8 mouse cellular contexts compared by ENCODE assay signal in the genomic region with DNA sequence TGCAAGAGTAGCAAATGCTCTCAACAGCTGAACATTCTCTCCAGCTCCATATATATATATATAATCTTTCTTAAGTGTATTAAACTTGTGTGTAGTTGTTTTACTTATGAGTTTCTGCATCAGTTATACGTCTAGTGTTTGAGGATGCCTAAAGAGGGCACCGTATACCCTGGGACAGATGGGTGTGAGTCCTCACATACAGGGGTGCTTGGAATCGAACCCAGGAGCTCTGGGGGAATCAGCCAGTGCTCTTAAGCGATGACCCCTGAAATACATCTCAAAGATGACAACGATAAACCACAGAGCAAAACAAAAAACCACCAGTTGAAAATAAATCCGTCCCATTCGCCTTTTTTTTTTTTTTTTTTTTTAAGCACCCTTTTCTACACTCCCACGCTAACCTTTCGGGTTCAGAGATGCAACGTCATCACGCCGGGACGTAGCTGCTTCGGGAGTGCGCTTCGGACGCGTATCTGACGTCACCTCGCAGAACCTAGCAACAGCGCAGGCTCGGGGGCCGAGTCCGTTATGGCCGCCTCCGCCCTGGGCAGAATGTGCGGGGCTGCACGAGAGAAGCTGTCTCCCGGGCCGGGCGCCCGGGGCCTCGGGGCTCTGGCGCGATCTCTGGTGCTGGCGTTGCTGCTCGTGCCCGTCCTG. TPM values are rescaled to one million over a fixed set of nuclear protein-coding genes. Genes with fewer than 3 reads are reported as not detected.
DNase-seq lines count a peak whose midpoint lies in the region; ATAC-seq and TF ChIP-seq lines count a peak whose summit lies in the region.

A gene (plus strand): TSS at position 489 of the 657 bp plus-strand sequence.

- peaks cover 37% of the 10 kb centered on the region for H3K4me1 ChIP-seq in G1E (ENCODE audit: insufficient read depth, low read depth, low read length)
- no peaks in the 10 kb centered on the region for H3K4me1 ChIP-seq in forebrain, postnatal 0 days (ENCODE audit: insufficient read depth)
- peaks cover 3% of the 10 kb centered on the region; the same call in 1 of the 2 replicates for H3K4me1 ChIP-seq in lung, embryonic 15.5 days

- peaks cover 42% of the 10 kb centered on the region for H3K36me3 ChIP-seq in G1E (replicated peaks)
- no peaks in the 10 kb centered on the region for H3K36me3 ChIP-seq in forebrain, postnatal 0 days (ENCODE audit: insufficient read depth)
- peaks cover 4% of the 10 kb centered on the region; the same call in 1 of the 2 replicates for H3K36me3 ChIP-seq in lung, embryonic 15.5 days

- peak within 1 kb of the TSS; percentile 69 for H3K4me2 ChIP-seq in forebrain, postnatal 0 days (ENCODE audit: low read depth)
- H3K4me2 ChIP-seq in lung, embryonic 15.5 days, result peak within 1 kb of the TSS; percentile 57

- H3K9ac ChIP-seq in forebrain, postnatal 0 days, result peak within 1 kb of the TSS; percentile 95
- peak within 1 kb of the TSS; percentile 94 for H3K9ac ChIP-seq in lung, embryonic 15.5 days

- no peaks in the 10 kb centered on the region for H3K27me3 ChIP-seq in G1E (ENCODE audit: insufficient read depth, low read length)
- no peaks in the 10 kb centered on the region for H3K27me3 ChIP-seq in forebrain, postnatal 0 days (ENCODE audit: insufficient read depth, low read length)
- no peaks in the 10 kb centered on the region for H3K27me3 ChIP-seq in lung, embryonic 15.5 days

- TF ChIP-seq CTCF in G1E (IDR thresholded peaks at IDR 0.05; ENCODE audit: low read depth, low read length), result no peak
- TF ChIP-seq CTCF in forebrain, postnatal 0 days (IDR thresholded peaks at IDR 0.05; ENCODE audit: low read depth), result no peak

- ATAC-seq in G1E (ENCODE audit: extremely low read depth, insufficient number of reproducible peaks, low FRiP score, poor library complexity, severe bottlenecking), result peak; percentile 89
- ATAC-seq in forebrain, postnatal 0 days, result peak; percentile 97
- peak; percentile 96 for ATAC-seq in lung, embryonic 15.5 days (ENCODE audit: borderline replicate concordance, extremely low read depth, low FRiP score, low TSS enrichment)

- peak; percentile 96 for DNase-seq in G1E (ENCODE audit: low spot score)
- DNase-seq in cerebellum, adult 18-20 months, result peak; percentile 94 to 96
- peak; percentile 97 for DNase-seq in forebrain, postnatal 0 days
- DNase-seq in heart, postnatal 4 days, result peak; percentile 91
- DNase-seq in layer of hippocampus, adult 8-10 months (ENCODE audit: low spot score in 2 of 2), result peak; percentile 92 to 93
- DNase-seq in ovary, adult 18-20 months (ENCODE audit: low spot score), result peak; percentile 87
- peak; percentile 95 for DNase-seq in thymus, postnatal 0 days (ENCODE audit: low spot score)

- H3K27ac ChIP-seq in forebrain, postnatal 0 days (ENCODE audit: low read depth, low read length), result peak within 1 kb of the TSS; percentile 90
- H3K27ac ChIP-seq in lung, embryonic 15.5 days, result peak within 1 kb of the TSS; percentile 93

- WGBS in forebrain, postnatal 0 days, result 3% methylated on average over 38 of the region's 38 CpGs
- whole genome bisulfite sequencing in lung, embryonic 15.5 days, result 2% methylated on average over 38 of the region's 38 CpGs

- H3K9me3 ChIP-seq in G1E (replicated peaks), result no peaks in the 10 kb centered on the region
- H3K9me3 ChIP-seq in forebrain, postnatal 0 days (ENCODE audit: low read length), result no peaks in the 10 kb centered on the region
- H3K9me3 ChIP-seq in lung, embryonic 15.5 days, result no peaks in the 10 kb centered on the region

- H3K4me3 ChIP-seq in G1E (ENCODE audit: low read depth, low read length), result peak within 1 kb of the TSS; percentile 94
- peak within 1 kb of the TSS; percentile 97 for H3K4me3 ChIP-seq in forebrain, postnatal 0 days (ENCODE audit: low read depth, low read length)
- H3K4me3 ChIP-seq in lung, embryonic 15.5 days, result peak within 1 kb of the TSS; percentile 94

RNA-seq across cellular contexts. Expression of the gene that starts here (rescaled TPM):
- 81.2 and 82.7 TPM in 2 replicates for total RNA-seq in G1E (2014; fragmentation: Nextera tagmentation)
- total RNA-seq in G1E (2017), result 53.0 and 53.8 TPM in 2 replicates
- 136 TPM in 2 replicates for polyA plus RNA-seq in G1E (2012)
- 97.9 and 115 TPM in 2 replicates for total RNA-seq in forebrain, postnatal 0 days (2014; rRNA removed)
- 119 and 127 TPM in 2 replicates for polyA plus RNA-seq in forebrain, postnatal 0 days (2015; fragmentation: Nextera tagmentation; extraction: Ambion mirVana)
- total RNA-seq in heart, postnatal 4 days (2021), result 100 to 1,000 TPM; 113 to 116 TPM
- total RNA-seq in layer of hippocampus, adult 8-10 months (2022), result 10 to 100 TPM; 58.9 to 64.5 (median 63.9) TPM
- 221 and 224 TPM in 2 replicates for polyA plus RNA-seq in lung, embryonic 15.5 days (2015; fragmentation: Nextera tagmentation; extraction: Ambion mirVana)
- polyA plus RNA-seq in thymus, postnatal 0 days (2015; fragmentation: Nextera tagmentation; extraction: Ambion mirVana), result 85.6 and 89.6 TPM in 2 replicates

Comparison
In these comparisons a context has a peak if more than half of its experiments do, and no peak if none do; other contexts are left out.
1. Peak in every context shown above with its lines: DNase-seq, ATAC-seq, H3K4me3 ChIP-seq and H3K27ac ChIP-seq.